Mouse (Mus musculus) layer of hippocampus, adult 9-11 months (tissue): ENCODE measurements around the gene Slc25a17.

Source experiments
- DNase-seq: peaks from one replicate; pipeline ENCODE4 v3.0.0; 2022

The Slc25a17 gene

GRCm38 (mm10) chr15:81360345-81361021, at the start of gene Slc25a17:
Gene Slc25a17, minus strand, starts transcription at chr15:81360812.
- DNase-seq: peak; percentile 95

- no peak for DNase-seq
Observed at GRCm38 (mm10) chr15:81408199-81408598, 47.6 kb upstream of the Slc25a17 start, which contains the start of gene Dnajb7. Gene Dnajb7, minus strand, starts transcription at chr15:81408299.

GRCm38 (mm10) chr15:81405008-81405407, 44.4 kb upstream of the Slc25a17 start:
- DNase-seq: no peak

GRCm38 (mm10) chr15:81399638-81400315, 39.2 kb upstream of the Slc25a17 start, which contains the start of the genes St13 and Xpnpep3:
Gene St13, minus strand, starts transcription at chr15:81400077.
Gene Xpnpep3, plus strand, starts transcription at chr15:81400138.
- peak; percentile 96 for DNase-seq

- no peak for DNase-seq
Observed at GRCm38 (mm10) chr15:81399297-81399637, 38.7 kb upstream of the Slc25a17 start.

GRCm38 (mm10) chr15:81398189-81398588, 37.6 kb upstream of the Slc25a17 start:
- no peak for DNase-seq

GRCm38 (mm10) chr15:81394211-81394915, 33.8 kb upstream of the Slc25a17 start:
- DNase-seq: no peak

- peak; percentile 70 for DNase-seq
Observed at GRCm38 (mm10) chr15:81392997-81393396, 32.4 kb upstream of the Slc25a17 start.

- DNase-seq: no peak
Observed at GRCm38 (mm10) chr15:81386327-81386726, 25.7 kb upstream of the Slc25a17 start.

GRCm38 (mm10) chr15:81378845-81379244, 18.2 kb upstream of the Slc25a17 start:
- DNase-seq: no peak

- no peak for DNase-seq
Observed at GRCm38 (mm10) chr15:81374621-81375020, 14.0 kb upstream of the Slc25a17 start.

GRCm38 (mm10) chr15:81370356-81370755, 9.7 kb upstream of the Slc25a17 start:
- no peak for DNase-seq

- no peak for DNase-seq
Observed at GRCm38 (mm10) chr15:81368601-81369000, 8.0 kb upstream of the Slc25a17 start.

GRCm38 (mm10) chr15:81366241-81366640, 5.6 kb upstream of the Slc25a17 start:
- no peak for DNase-seq

GRCm38 (mm10) chr15:81365246-81365645, 4.6 kb upstream of the Slc25a17 start:
- no peak for DNase-seq

GRCm38 (mm10) chr15:81364271-81364670, 3.7 kb upstream of the Slc25a17 start:
- no peak for DNase-seq

- no peak for DNase-seq
Observed at GRCm38 (mm10) chr15:81362501-81362900, 1.9 kb upstream of the Slc25a17 start.

GRCm38 (mm10) chr15:81361417-81362015, 904 bp upstream of the Slc25a17 start:
- no peak for DNase-seq

GRCm38 (mm10) chr15:81361022-81361404, 401 bp upstream of the Slc25a17 start:
- no peak for DNase-seq

- DNase-seq: no peak
Observed at GRCm38 (mm10) chr15:81359421-81359820, 1.2 kb downstream of the Slc25a17 start.

GRCm38 (mm10) chr15:81358943-81359342, 1.7 kb downstream of the Slc25a17 start:
- no peak for DNase-seq

GRCm38 (mm10) chr15:81356946-81357345, 3.7 kb downstream of the Slc25a17 start:
- no peak for DNase-seq

GRCm38 (mm10) chr15:81355146-81355761, 5.4 kb downstream of the Slc25a17 start:
- no peak for DNase-seq
